Mouse (Mus musculus): ENCODE measurements at regions not wholly inside any gene's neighbourhood (a gene's known extent, or its start where the extent isn't known, plus 50 kb on each side); places are given as distances from the start of the nearest gene placed in this dataset.

DNA sequence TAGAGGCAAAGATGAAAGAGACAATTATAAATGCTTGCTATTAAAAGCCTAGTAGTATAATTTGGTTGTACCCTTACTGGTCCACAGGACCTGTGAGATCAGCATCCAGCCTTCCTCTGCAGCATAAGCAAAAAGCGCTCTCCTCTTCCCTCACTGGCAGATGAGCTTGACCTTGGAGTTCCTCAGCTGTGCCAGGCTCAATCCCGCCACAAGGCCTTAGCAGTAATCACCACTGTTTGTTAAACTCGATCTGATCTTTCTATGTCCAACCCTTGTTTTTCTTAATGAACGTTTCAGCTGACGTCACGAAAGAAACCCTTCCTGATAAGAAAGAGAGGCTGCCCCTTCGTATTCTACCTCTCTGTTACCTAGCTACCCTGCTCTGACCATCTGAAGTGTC, 183.5 kb downstream of the Ifng start:
- Histone ChIP-seq H3K4me3 (ENCODE audit: control insufficient read depth, insufficient read depth, low read length) (no peak overlapping the region), H3K4me1 (replicated peaks; ENCODE audit: control insufficient read depth, insufficient read depth, low read length) (no peaks in the 10 kb centered on the region; the same call in 1 of the 2 replicates), H3K27ac (ENCODE audit: control insufficient read depth, insufficient read depth, low read length) (no peak overlapping the region), H3K36me3 (ENCODE audit: control insufficient read depth, insufficient read depth, low read length) (no peaks in the 10 kb centered on the region), H3K27me3 (ENCODE audit: control insufficient read depth, insufficient read depth, low read length) (no peaks in the 10 kb centered on the region)
- no peak for TF ChIP-seq POLR2A (IDR thresholded peaks at IDR 0.05; ENCODE audit: control insufficient read depth, extremely low read depth, insufficient read depth, low read length, poor library complexity)
- TF ChIP-seq CTCF (IDR thresholded peaks at IDR 0.05; ENCODE audit: borderline replicate concordance, control insufficient read depth, extremely low read depth, insufficient read depth, low read length, poor library complexity): no peak
- 94% methylated on average over 7 of the region's 7 CpGs for WGBS
- DNase-seq: no peak

DNA sequence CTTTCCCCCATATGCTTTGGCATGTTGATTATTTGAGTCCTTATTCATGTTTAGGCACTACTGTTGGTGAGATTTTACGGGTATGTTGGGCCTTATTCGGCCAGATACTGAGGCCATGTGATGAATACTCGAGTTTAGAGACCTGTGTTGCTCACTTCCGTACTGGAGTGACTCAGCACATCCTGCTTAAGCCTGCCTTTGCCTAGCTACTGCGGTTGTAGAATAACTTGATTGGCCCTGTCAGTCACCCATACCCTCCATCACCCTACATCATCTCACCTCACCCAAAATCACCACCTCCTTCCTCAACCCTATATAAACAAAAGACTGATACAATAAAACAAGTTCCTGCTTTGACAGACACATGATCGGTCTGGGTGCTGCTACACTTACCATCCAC, 187.2 kb downstream of the Ifng start:
- Histone ChIP-seq H3K27ac (ENCODE audit: control insufficient read depth, insufficient read depth, low read length) (no peak overlapping the region), H3K4me3 (ENCODE audit: control insufficient read depth, insufficient read depth, low read length) (no peak overlapping the region), H3K27me3 (ENCODE audit: control insufficient read depth, insufficient read depth, low read length) (no peaks in the 10 kb centered on the region), H3K36me3 (ENCODE audit: control insufficient read depth, insufficient read depth, low read length) (no peaks in the 10 kb centered on the region), H3K4me1 (replicated peaks; ENCODE audit: control insufficient read depth, insufficient read depth, low read length) (peaks cover 2% of the 10 kb centered on the region)
- TF ChIP-seq CTCF (IDR thresholded peaks at IDR 0.05; ENCODE audit: borderline replicate concordance, control insufficient read depth, extremely low read depth, insufficient read depth, low read length, poor library complexity) (no peak), POLR2A (IDR thresholded peaks at IDR 0.05; ENCODE audit: control insufficient read depth, extremely low read depth, insufficient read depth, low read length, poor library complexity) (no peak)
- 52% methylated on average over 6 of the region's 6 CpGs for WGBS
- DNase-seq: no peak

DNA sequence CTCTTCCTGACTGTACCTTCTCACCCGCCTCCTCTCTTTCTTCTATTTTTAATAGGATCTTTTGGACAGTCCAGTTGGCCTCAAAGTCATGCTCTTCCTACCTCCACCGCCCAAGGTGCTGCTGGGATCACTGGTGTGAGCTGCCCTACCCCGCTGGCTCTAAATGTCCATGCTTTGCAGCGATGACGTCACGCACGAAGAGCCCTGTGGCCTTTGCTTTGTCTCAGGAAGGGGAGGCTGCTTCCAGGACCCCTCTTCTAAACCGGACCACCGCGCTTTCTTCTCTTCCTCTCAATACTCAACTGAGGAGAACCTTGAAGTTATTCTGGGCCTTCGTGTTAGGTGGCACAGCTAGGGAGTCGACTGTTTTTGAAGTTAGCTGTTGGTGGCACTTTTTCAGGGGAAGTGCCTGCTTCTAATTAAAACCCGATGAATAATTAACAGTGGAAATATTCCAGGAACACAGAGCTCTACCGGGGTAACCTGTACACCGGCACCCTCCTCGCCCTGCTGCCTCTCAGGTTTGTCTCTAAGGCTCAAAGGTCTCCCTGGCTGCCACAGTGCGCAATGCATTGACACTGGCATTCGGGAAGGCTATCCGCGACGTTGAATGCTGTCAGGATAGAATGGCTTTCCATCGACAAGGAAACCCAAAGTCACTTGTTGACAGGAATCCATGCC, 188.7 kb downstream of the Ifng start:
- H3K4me3 ChIP-seq (ENCODE audit: control insufficient read depth, insufficient read depth, low read length): no peak overlapping the region
- DNase-seq: no peak
- no peaks in the 10 kb centered on the region for H3K36me3 ChIP-seq (ENCODE audit: control insufficient read depth, insufficient read depth, low read length)
- H3K27me3 ChIP-seq (ENCODE audit: control insufficient read depth, insufficient read depth, low read length): no peaks in the 10 kb centered on the region
- 97% methylated on average over 22 of the region's 22 CpGs for WGBS
- H3K27ac ChIP-seq (ENCODE audit: control insufficient read depth, insufficient read depth, low read length): no peak overlapping the region
- H3K4me1 ChIP-seq (replicated peaks; ENCODE audit: control insufficient read depth, insufficient read depth, low read length): peaks cover 2% of the 10 kb centered on the region
- TF ChIP-seq CTCF (IDR thresholded peaks at IDR 0.05; ENCODE audit: borderline replicate concordance, control insufficient read depth, extremely low read depth, insufficient read depth, low read length, poor library complexity): no peak
- TF ChIP-seq POLR2A (IDR thresholded peaks at IDR 0.05; ENCODE audit: control insufficient read depth, extremely low read depth, insufficient read depth, low read length, poor library complexity): no peak

GRCm38 (mm10) chr10:118631786-118632185, 190.9 kb downstream of the Ifng start:
- H3K4me3 ChIP-seq (ENCODE audit: control insufficient read depth, insufficient read depth, low read length): no peak overlapping the region
- H3K4me1 ChIP-seq (replicated peaks; ENCODE audit: control insufficient read depth, insufficient read depth, low read length): peaks cover 2% of the 10 kb centered on the region
- DNase-seq: no peak
- WGBS: 89% methylated on average over 1 of the region's 1 CpGs
- no peak overlapping the region for H3K27ac ChIP-seq (ENCODE audit: control insufficient read depth, insufficient read depth, low read length)
- no peak for TF ChIP-seq CTCF (IDR thresholded peaks at IDR 0.05; ENCODE audit: borderline replicate concordance, control insufficient read depth, extremely low read depth, insufficient read depth, low read length, poor library complexity)
- no peak for TF ChIP-seq POLR2A (IDR thresholded peaks at IDR 0.05; ENCODE audit: control insufficient read depth, extremely low read depth, insufficient read depth, low read length, poor library complexity)
- no peaks in the 10 kb centered on the region for H3K36me3 ChIP-seq (ENCODE audit: control insufficient read depth, insufficient read depth, low read length)
- no peaks in the 10 kb centered on the region for H3K27me3 ChIP-seq (ENCODE audit: control insufficient read depth, insufficient read depth, low read length)

DNA sequence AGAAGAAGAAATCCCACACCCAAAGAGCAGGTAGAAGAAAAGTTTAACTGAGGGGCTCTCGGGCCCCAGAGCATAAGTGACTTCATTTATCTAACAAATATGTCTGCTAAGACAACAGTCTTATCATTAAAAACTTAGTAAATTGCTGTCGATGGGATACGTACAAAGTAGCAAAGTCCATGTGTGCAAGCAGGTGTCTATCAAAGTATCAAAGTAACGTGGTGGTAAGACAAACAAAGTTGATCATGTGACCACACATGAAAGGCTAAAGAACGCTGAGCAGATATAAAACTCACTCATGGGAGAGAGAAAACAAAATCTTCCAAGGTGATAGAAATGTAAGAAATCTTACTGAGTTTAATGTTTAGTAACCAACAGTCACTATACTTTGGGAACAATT, 191.3 kb downstream of the Ifng start:
- no peak for DNase-seq
- H3K4me1 ChIP-seq (replicated peaks; ENCODE audit: control insufficient read depth, insufficient read depth, low read length): peaks cover 2% of the 10 kb centered on the region
- H3K36me3 ChIP-seq (ENCODE audit: control insufficient read depth, insufficient read depth, low read length): no peaks in the 10 kb centered on the region
- no peak overlapping the region for H3K4me3 ChIP-seq (ENCODE audit: control insufficient read depth, insufficient read depth, low read length)
- TF ChIP-seq CTCF (IDR thresholded peaks at IDR 0.05; ENCODE audit: borderline replicate concordance, control insufficient read depth, extremely low read depth, insufficient read depth, low read length, poor library complexity) (no peak), POLR2A (IDR thresholded peaks at IDR 0.05; ENCODE audit: control insufficient read depth, extremely low read depth, insufficient read depth, low read length, poor library complexity) (no peak)
- H3K27me3 ChIP-seq (ENCODE audit: control insufficient read depth, insufficient read depth, low read length): no peaks in the 10 kb centered on the region
- H3K27ac ChIP-seq (ENCODE audit: control insufficient read depth, insufficient read depth, low read length): no peak overlapping the region
- WGBS: 26% methylated on average over 5 of the region's 5 CpGs

GRCm38 (mm10) chr10:118633429-118633828, 192.6 kb downstream of the Ifng start:
- TF ChIP-seq CTCF (IDR thresholded peaks at IDR 0.05; ENCODE audit: borderline replicate concordance, control insufficient read depth, extremely low read depth, insufficient read depth, low read length, poor library complexity) (no peak), POLR2A (IDR thresholded peaks at IDR 0.05; ENCODE audit: control insufficient read depth, extremely low read depth, insufficient read depth, low read length, poor library complexity) (no peak)
- H3K36me3 ChIP-seq (ENCODE audit: control insufficient read depth, insufficient read depth, low read length): no peaks in the 10 kb centered on the region
- H3K27me3 ChIP-seq (ENCODE audit: control insufficient read depth, insufficient read depth, low read length): no peaks in the 10 kb centered on the region
- H3K4me1 ChIP-seq (replicated peaks; ENCODE audit: control insufficient read depth, insufficient read depth, low read length): peaks cover 2% of the 10 kb centered on the region
- H3K4me3 ChIP-seq (ENCODE audit: control insufficient read depth, insufficient read depth, low read length): no peak overlapping the region
- DNase-seq: peak; percentile 21
- H3K27ac ChIP-seq (ENCODE audit: control insufficient read depth, insufficient read depth, low read length): no peak overlapping the region
- WGBS: 7% methylated on average over 7 of the region's 7 CpGs

DNA sequence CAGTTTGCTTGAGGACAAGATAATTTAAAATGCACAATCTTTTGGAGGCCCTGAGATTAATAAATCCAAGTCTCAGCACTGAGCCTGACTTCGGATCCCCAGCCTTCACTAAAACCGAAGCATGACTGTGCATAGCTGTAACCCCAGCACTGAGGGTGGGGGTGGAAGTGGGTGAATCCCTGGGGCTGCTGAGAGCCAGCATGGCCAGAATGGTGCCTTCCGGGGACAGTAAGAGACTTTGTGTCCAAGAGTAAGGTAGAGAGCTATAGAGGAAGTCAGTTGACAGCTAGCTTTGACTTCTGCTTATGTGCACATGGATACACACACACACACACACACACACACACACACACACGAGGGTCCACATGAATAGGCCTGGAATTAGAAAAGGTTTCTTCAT, 198.3 kb downstream of the Ifng start:
- H3K36me3 ChIP-seq (ENCODE audit: control insufficient read depth, insufficient read depth, low read length): no peaks in the 10 kb centered on the region
- H3K27me3 ChIP-seq (ENCODE audit: control insufficient read depth, insufficient read depth, low read length): no peaks in the 10 kb centered on the region
- TF ChIP-seq CTCF (IDR thresholded peaks at IDR 0.05; ENCODE audit: borderline replicate concordance, control insufficient read depth, extremely low read depth, insufficient read depth, low read length, poor library complexity): no peak
- no peak for TF ChIP-seq POLR2A (IDR thresholded peaks at IDR 0.05; ENCODE audit: control insufficient read depth, extremely low read depth, insufficient read depth, low read length, poor library complexity)
- DNase-seq: no peak
- peaks cover 6% of the 10 kb centered on the region for H3K4me1 ChIP-seq (replicated peaks; ENCODE audit: control insufficient read depth, insufficient read depth, low read length)
- no peak overlapping the region for H3K4me3 ChIP-seq (ENCODE audit: control insufficient read depth, insufficient read depth, low read length)
- 38% methylated on average over 4 of the region's 4 CpGs for WGBS
- no peak overlapping the region for H3K27ac ChIP-seq (ENCODE audit: control insufficient read depth, insufficient read depth, low read length)
